Mouse (Mus musculus) liver, adult (tissue): ENCODE data around the gene Zfp61.

Source experiments
- GATA4 ChIP-seq: IDR thresholded peaks from 2 replicates; pipeline ENCODE4 v1.6.1; 2014; ENCODE audit warnings: mild to moderate bottlenecking, low read length; ENCODE audit not compliant: insufficient replicate concordance

Gene Zfp61

GRCm38 (mm10) chr7:24315726-24316566, 14.9 kb upstream of the Zfp61 start:
- TF ChIP-seq GATA4, result no peak

- TF ChIP-seq GATA4, result no peak
Observed at GRCm38 (mm10) chr7:24299823-24300481, 1.1 kb downstream of the Zfp61 start.

- no peak for TF ChIP-seq GATA4
Observed at GRCm38 (mm10) chr7:24298973-24299708, 1.9 kb downstream of the Zfp61 start.

GRCm38 (mm10) chr7:24298635-24298972, 2.4 kb downstream of the Zfp61 start:
- no peak for TF ChIP-seq GATA4

GRCm38 (mm10) chr7:24297361-24298095, 3.5 kb downstream of the Zfp61 start:
- TF ChIP-seq GATA4, result no peak

GRCm38 (mm10) chr7:24296386-24296785, 4.6 kb downstream of the Zfp61 start:
- no peak for TF ChIP-seq GATA4

GRCm38 (mm10) chr7:24295376-24295775, 5.7 kb downstream of the Zfp61 start:
- TF ChIP-seq GATA4, result no peak

GRCm38 (mm10) chr7:24294763-24295162, 6.3 kb downstream of the Zfp61 start:
- TF ChIP-seq GATA4, result no peak

GRCm38 (mm10) chr7:24293061-24293851, 7.8 kb downstream of the Zfp61 start:
- TF ChIP-seq GATA4, result no peak

- no peak for TF ChIP-seq GATA4
Observed at GRCm38 (mm10) chr7:24291387-24292090, 9.5 kb downstream of the Zfp61 start.

GRCm38 (mm10) chr7:24290106-24290693, 10.8 kb downstream of the Zfp61 start:
- no peak for TF ChIP-seq GATA4

- TF ChIP-seq GATA4, result no peak
Observed at GRCm38 (mm10) chr7:24288512-24288911, 12.5 kb downstream of the Zfp61 start.

GRCm38 (mm10) chr7:24287670-24288069, 13.4 kb downstream of the Zfp61 start:
- no peak for TF ChIP-seq GATA4

- no peak for TF ChIP-seq GATA4
Observed at GRCm38 (mm10) chr7:24286916-24287315, 14.1 kb downstream of the Zfp61 start.

- no peak for TF ChIP-seq GATA4
Observed at GRCm38 (mm10) chr7:24286090-24286489, 14.9 kb downstream of the Zfp61 start.
